Mouse (Mus musculus) olfactory bulb, adult 2 months (tissue): ENCODE measurements around the gene Fancc. TPM values are rescaled to one million over a fixed set of nuclear protein-coding genes. Genes with fewer than 3 reads are reported as not detected.
"Not testable (repeated sequence)": the region's sequence is repeated elsewhere in the genome, so short reads cannot be mapped to it uniquely, and the experiment has no call there.

Source experiments
- H3K27ac ChIP-seq: fragments of 200-500 bp; 2 replicates; pipeline ENCODE4 v1.5.1; 2012; ENCODE audit warnings: low read depth, low read length; ENCODE audit not compliant: insufficient read depth
- H3K4me1 ChIP-seq: fragments of 200-500 bp; 2 replicates; pipeline ENCODE4 v1.6.1; 2012; ENCODE audit warnings: low read length; ENCODE audit not compliant: control insufficient read depth, insufficient read depth
- H3K4me3 ChIP-seq: fragments of 200-500 bp; 2 replicates; pipeline ENCODE4 v1.5.1; 2012; ENCODE audit warnings: mild to moderate bottlenecking, low read depth, low read length, moderate library complexity; ENCODE audit not compliant: insufficient read depth
- CTCF ChIP-seq: fragments of 200-500 bp; IDR thresholded peaks from 2 replicates; pipeline ENCODE4 v1.5.1; 2012; ENCODE audit warnings: low read depth, mild to moderate bottlenecking, low read length, moderate library complexity; ENCODE audit not compliant: insufficient read depth
- POLR2A ChIP-seq: fragments of 200-500 bp; IDR thresholded peaks from 2 replicates; pipeline ENCODE4 v1.6.1; 2012; ENCODE audit warnings: mild to moderate bottlenecking, low read depth, low read length, moderate library complexity; ENCODE audit not compliant: insufficient read depth
- WGBS: fragments of 180-500 bp; shearing (Covaris S2); methylation state at CpG from one replicate; pipeline ENCODE4 v1.1.7; 2018; 5-methylcytosine and 5-hydroxymethylcytosine counted together
- polyA plus RNA-seq: library from polyadenylated mRNA; stranded (reverse); fragments of >200 nt; gene quantifications from 2 replicates; pipeline ENCODE4 v1.2.4, GENCODE M21; 2012; ENCODE audit warnings: low replicate concordance; ENCODE audit not compliant: missing spikeins, insufficient read depth, insufficient read length

Gene Fancc
- polyA plus RNA-seq, 1 experiment: not detected

- Histone ChIP-seq H3K4me3 (peak overlapping the region; percentile 99), H3K27ac (peak overlapping the region; percentile 88), H3K4me1 (peaks cover 3% of the 10 kb centered on the region; the same call in 1 of the 2 replicates)
- WGBS: 8% methylated on average over 5 of the region's 5 CpGs
- TF ChIP-seq CTCF (no peak), POLR2A (no peak)
Observed at GRCm38 (mm10) chr13:63431857-63432191, 65.3 kb downstream of the Fancc start.

GRCm38 (mm10) chr13:63431030-63431856, 65.8 kb downstream of the Fancc start:
- under 1% methylated on average over 75 of the region's 82 CpGs for WGBS
- TF ChIP-seq POLR2A (peak; percentile 85), CTCF (no peak)
- Histone ChIP-seq H3K27ac (peak overlapping the region; percentile 88), H3K4me1 (peaks cover 3% of the 10 kb centered on the region; the same call in 1 of the 2 replicates), H3K4me3 (peak overlapping the region; percentile 99)

- Histone ChIP-seq H3K4me3 (peak overlapping the region; percentile 99), H3K4me1 (peaks cover 3% of the 10 kb centered on the region; the same call in 1 of the 2 replicates), H3K27ac (peak overlapping the region; percentile 30; the same call in 1 of the 2 replicates)
- WGBS: 0% methylated on average over 4 of the region's 4 CpGs
- TF ChIP-seq POLR2A (no peak), CTCF (no peak)
Observed at GRCm38 (mm10) chr13:63430681-63431029, 66.4 kb downstream of the Fancc start.

GRCm38 (mm10) chr13:63430206-63430605, 66.9 kb downstream of the Fancc start:
- WGBS: 86% methylated on average over 9 of the region's 9 CpGs
- no peak overlapping the region for H3K27ac ChIP-seq
- TF ChIP-seq POLR2A (no peak), CTCF (no peak)
- H3K4me3 ChIP-seq: 0 out of 2 replicates have a peak overlapping the region, but pooled peaks have one; percentile 99
- H3K4me1 ChIP-seq: peaks cover 3% of the 10 kb centered on the region; the same call in 1 of the 2 replicates

- WGBS: 98% methylated on average over 5 of the region's 5 CpGs
- not testable (repeated sequence) for H3K4me3 ChIP-seq, H3K4me1 ChIP-seq, H3K27ac ChIP-seq
Observed at GRCm38 (mm10) chr13:63428211-63428610, 68.9 kb downstream of the Fancc start.

GRCm38 (mm10) chr13:63423060-63423459, 74.0 kb downstream of the Fancc start:
- no peaks in the 10 kb centered on the region for H3K4me1 ChIP-seq
- no peak overlapping the region for H3K4me3 ChIP-seq
- 94% methylated on average over 2 of the region's 2 CpGs for WGBS
- H3K27ac ChIP-seq: no peak overlapping the region
- TF ChIP-seq POLR2A: no peak
- TF ChIP-seq CTCF: no peak

- H3K4me3 ChIP-seq: no peak overlapping the region
- H3K27ac ChIP-seq: no peak overlapping the region
- TF ChIP-seq POLR2A (no peak), CTCF (no peak)
- no peaks in the 10 kb centered on the region for H3K4me1 ChIP-seq
Observed at GRCm38 (mm10) chr13:63421225-63421624, 75.9 kb downstream of the Fancc start.

GRCm38 (mm10) chr13:63418148-63418547, 78.9 kb downstream of the Fancc start:
- no peak overlapping the region for H3K27ac ChIP-seq
- 69% methylated on average over 2 of the region's 2 CpGs for WGBS

GRCm38 (mm10) chr13:63416824-63417223, 80.3 kb downstream of the Fancc start:
- H3K4me1 ChIP-seq: no peaks in the 10 kb centered on the region
- TF ChIP-seq POLR2A (no peak), CTCF (no peak)
- H3K4me3 ChIP-seq: no peak overlapping the region
- H3K27ac ChIP-seq: no peak overlapping the region
- 73% methylated on average over 3 of the region's 3 CpGs for WGBS

More at GRCm38 (mm10) chr13:63418148-63418547, 78.9 kb downstream of the Fancc start:
- H3K4me1 ChIP-seq: no peaks in the 10 kb centered on the region
- no peak overlapping the region for H3K4me3 ChIP-seq
- no peak for TF ChIP-seq POLR2A
- TF ChIP-seq CTCF: no peak
